Mouse (Mus musculus) hindbrain, embryonic 14.5 days (tissue): ENCODE measurements around the gene Calcb. TPM values are rescaled to one million over a fixed set of nuclear protein-coding genes. Genes with fewer than 3 reads are reported as not detected.
A peak's percentile ranks its signal among the peaks of the same experiment; 100 is the strongest.

Experiments
- ATAC-seq: fragments of 200-750 bp; cut with Nextera tagmentation; 2 replicates; pipeline ENCODE4 v1.8.0; 2017; ENCODE audit warnings: moderate number of reproducible peaks, mild to moderate bottlenecking, moderate TSS enrichment, moderate library complexity; ENCODE audit not compliant: low FRiP score
- DNase-seq: peaks from one replicate; pipeline ENCODE4 v3.0.0-alpha.2; 2015; ENCODE audit warnings: low spot score
- H3K27ac ChIP-seq: fragments of 300-500 bp; sonication (generic); 2 replicates; pipeline ENCODE4 v1.5.1; 2014; ENCODE audit warnings: mild to moderate bottlenecking, moderate library complexity
- H3K27me3 ChIP-seq: fragments of 300-500 bp; sonication (generic); 2 replicates; pipeline ENCODE4 v1.6.1; 2014; ENCODE audit warnings: mild to moderate bottlenecking, low read length, mixed read lengths; ENCODE audit not compliant: control insufficient read depth, insufficient read depth
- H3K36me3 ChIP-seq: fragments of 300-500 bp; sonication (generic); replicated peaks from 2 replicates; pipeline ENCODE4 v1.6.1; 2014; ENCODE audit not compliant: control insufficient read depth, insufficient read depth
- H3K4me1 ChIP-seq: fragments of 300-500 bp; sonication (generic); replicated peaks from 2 replicates; pipeline ENCODE4 v1.6.1; 2014; ENCODE audit warnings: antibody characterized with exemption, low read length, mixed read lengths; ENCODE audit not compliant: control insufficient read depth, insufficient read depth
- H3K4me2 ChIP-seq: fragments of 300-500 bp; sonication (generic); replicated peaks from 2 replicates; pipeline ENCODE4 v1.6.1; 2014; ENCODE audit warnings: mild to moderate bottlenecking, moderate library complexity
- H3K4me3 ChIP-seq: fragments of 300-500 bp; sonication (generic); replicated peaks from 2 replicates; pipeline ENCODE4 v1.5.1; 2014; ENCODE audit warnings: mild to moderate bottlenecking, low read length
- H3K9ac ChIP-seq: fragments of 300-500 bp; sonication (generic); 2 replicates; pipeline ENCODE4 v1.6.1; 2014
- H3K9me3 ChIP-seq: fragments of 300-500 bp; sonication (generic); 2 replicates; pipeline ENCODE4 v1.6.1; 2016; ENCODE audit warnings: low read length; ENCODE audit not compliant: control insufficient read depth
- WGBS: fragments of 180-500 bp; shearing (Covaris S2); extraction: QIAGEN DNeasy Blood & Tissue Kit; methylation state at CpG from one replicate; pipeline ENCODE4 v1.1.7; 2014; 5-methylcytosine and 5-hydroxymethylcytosine counted together
- polyA plus RNA-seq: library from polyadenylated mRNA; unstranded; fragments of >200 nt; fragmentation: Nextera tagmentation; extraction: Ambion mirVana; gene quantifications from 2 replicates; pipeline ENCODE4 v1.2.1, GENCODE M21; 2014

Calcb gene
- polyA plus RNA-seq, 1 experiment from 2014 or later, result 11.6 TPM

DNA sequence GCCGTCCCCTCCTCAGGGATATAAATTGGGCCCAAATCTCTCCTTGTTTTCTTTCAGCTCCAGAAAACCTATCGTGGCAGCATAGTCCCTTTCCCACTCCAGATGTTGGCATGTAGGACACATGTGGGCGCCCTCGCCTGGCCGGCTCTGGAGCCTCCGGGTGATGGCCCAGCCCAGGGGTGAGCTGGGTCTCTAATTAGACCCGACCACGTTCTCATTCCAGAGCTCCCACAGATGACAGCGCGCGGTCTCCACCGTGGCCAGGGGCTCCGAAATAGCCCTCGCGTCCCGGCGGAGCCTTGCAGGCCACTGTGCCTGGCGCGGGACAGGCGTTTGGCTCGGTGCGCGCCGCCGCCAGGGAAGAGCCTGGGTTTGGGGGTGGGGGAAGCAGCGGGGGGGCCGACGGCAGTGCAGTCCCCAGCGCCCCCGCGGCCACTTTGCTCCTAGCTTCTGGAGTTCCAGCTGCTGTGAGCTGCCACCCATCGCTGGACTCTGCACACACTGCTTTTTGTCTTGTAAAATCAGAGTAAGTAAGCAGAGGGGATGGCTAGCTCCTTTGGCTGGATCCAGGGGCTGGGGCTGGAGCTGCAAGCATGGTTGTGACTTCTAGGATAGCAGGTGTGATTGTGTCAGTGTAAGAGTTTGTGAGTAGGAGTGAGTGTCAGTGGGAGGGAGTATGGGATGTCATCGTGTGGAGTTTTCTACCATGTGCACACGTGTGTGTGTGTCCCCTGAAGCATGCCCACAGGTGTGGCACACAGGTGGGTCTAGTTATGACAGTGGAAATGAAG, 27.2 kb downstream of the Calcb start:
- Histone ChIP-seq H3K9me3 (no peaks in the 10 kb centered on the region), H3K36me3 (no peaks in the 10 kb centered on the region), H3K27me3 (no peaks in the 10 kb centered on the region), H3K9ac (peak overlapping the region; percentile 43), H3K27ac (no peak overlapping the region), H3K4me3 (peak overlapping the region; percentile 33), H3K4me1 (peaks cover 6% of the 10 kb centered on the region; the same call in 1 of the 2 replicates), H3K4me2 (peak overlapping the region; percentile 60)
- DNase-seq (no peak), ATAC-seq (peak; percentile 64)
- 6% methylated on average over 34 of the region's 34 CpGs for WGBS

DNA sequence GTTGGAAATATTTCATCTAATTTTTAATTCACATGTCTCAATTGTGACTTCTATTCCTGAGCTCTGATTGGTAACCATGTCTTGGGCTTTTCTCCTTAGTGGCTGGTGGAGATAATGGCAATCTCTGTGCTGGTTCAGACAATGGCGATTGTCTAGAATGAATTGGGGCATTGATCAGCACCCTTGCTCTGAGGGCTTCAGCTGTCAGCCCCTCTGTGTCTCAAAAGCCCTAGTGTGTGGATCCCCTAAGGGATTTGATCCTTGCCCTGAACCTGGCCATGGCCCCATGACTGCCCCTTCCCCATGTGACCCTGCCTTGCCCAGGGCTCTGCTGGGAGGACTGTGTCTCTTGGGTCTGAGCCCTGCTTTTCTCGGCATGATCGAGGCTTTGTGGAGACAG, 29.2 kb downstream of the Calcb start:
- H3K9me3 ChIP-seq, result no peaks in the 10 kb centered on the region
- no peak overlapping the region for H3K4me3 ChIP-seq
- no peak for DNase-seq
- WGBS, result 37% methylated on average over 3 of the region's 3 CpGs
- no peak overlapping the region for H3K4me2 ChIP-seq
- no peak overlapping the region for H3K27ac ChIP-seq
- no peaks in the 10 kb centered on the region for H3K27me3 ChIP-seq
- ATAC-seq, result no peak
- H3K4me1 ChIP-seq, result peaks cover 6% of the 10 kb centered on the region; the same call in 1 of the 2 replicates
- H3K36me3 ChIP-seq, result no peaks in the 10 kb centered on the region
- H3K9ac ChIP-seq, result no peak overlapping the region

DNA sequence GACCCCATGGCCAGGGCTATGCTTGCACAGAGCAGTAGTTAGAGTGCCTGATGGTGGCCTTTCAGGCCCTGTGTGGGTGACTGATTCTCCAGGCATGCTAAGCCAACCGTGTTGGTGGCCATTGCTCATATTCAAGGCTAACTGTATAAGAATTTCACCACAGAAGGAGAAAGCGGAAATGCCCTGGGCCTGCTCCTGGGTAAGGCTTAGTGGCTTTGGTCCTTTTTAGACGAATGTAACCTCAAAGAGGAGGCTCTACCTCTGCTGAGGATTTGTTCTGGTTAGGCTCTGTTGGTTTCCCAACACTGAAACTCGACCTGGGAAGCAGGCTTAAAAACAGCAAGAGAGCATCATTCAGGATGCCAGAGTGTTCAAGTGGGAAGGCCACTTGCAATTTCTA, 29.8 kb downstream of the Calcb start:
- H3K4me1 ChIP-seq, result peaks cover 6% of the 10 kb centered on the region; the same call in 1 of the 2 replicates
- ATAC-seq (no peak), DNase-seq (no peak)
- H3K27ac ChIP-seq, result no peak overlapping the region
- no peak overlapping the region for H3K4me3 ChIP-seq
- no peaks in the 10 kb centered on the region for H3K27me3 ChIP-seq
- no peak overlapping the region for H3K4me2 ChIP-seq
- no peak overlapping the region for H3K9ac ChIP-seq
- H3K36me3 ChIP-seq, result no peaks in the 10 kb centered on the region
- WGBS, result 72% methylated on average over 4 of the region's 4 CpGs
- H3K9me3 ChIP-seq, result no peaks in the 10 kb centered on the region

DNA sequence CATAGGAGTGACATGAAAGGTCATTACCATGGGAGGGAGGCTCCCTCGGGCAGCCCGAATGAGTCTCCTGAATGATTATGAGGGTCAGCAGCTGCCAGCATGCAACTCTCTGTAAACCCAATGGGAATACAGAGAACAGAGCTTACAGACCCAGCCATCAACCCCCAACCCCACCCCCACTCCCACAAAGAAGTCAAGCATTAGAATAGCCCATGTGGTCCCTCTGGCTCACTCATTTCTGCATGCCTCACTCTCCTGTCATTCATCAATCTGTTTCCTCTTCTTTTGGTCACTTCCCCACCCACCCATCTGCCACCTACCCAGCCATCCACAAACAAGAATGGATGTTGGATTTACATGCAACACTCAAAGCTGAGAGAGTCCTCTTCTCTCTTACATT, 35.0 kb downstream of the Calcb start:
- no peaks in the 10 kb centered on the region for H3K9me3 ChIP-seq
- H3K4me3 ChIP-seq, result no peak overlapping the region
- no peak for DNase-seq
- H3K36me3 ChIP-seq, result no peaks in the 10 kb centered on the region
- H3K9ac ChIP-seq, result no peak overlapping the region
- no peak for ATAC-seq
- WGBS, result 36% methylated on average over 2 of the region's 2 CpGs
- H3K27me3 ChIP-seq, result no peaks in the 10 kb centered on the region
- no peak overlapping the region for H3K27ac ChIP-seq
- no peak overlapping the region for H3K4me2 ChIP-seq
- no peaks in the 10 kb centered on the region for H3K4me1 ChIP-seq

DNA sequence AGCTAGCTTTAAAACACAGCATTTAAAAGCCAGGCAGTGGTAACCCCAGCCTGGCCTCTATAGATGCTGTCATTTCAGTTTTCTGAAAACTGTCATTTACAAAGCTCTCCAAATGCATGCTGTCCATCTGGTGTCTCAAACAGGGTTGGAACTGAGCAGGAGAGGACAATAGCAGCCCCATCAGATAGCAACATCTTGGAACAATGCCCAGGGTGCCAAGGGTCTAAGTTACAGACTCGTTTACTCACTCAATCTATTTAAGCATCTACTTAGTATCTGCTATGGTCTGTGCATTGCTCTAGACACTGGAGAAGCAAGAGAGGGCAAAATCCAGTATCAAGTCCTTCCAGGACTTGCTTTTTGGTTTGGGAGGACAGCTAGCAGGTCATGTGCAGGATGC, 35.8 kb downstream of the Calcb start:
- Histone ChIP-seq H3K27me3 (no peaks in the 10 kb centered on the region), H3K27ac (no peak overlapping the region), H3K9me3 (no peaks in the 10 kb centered on the region), H3K36me3 (no peaks in the 10 kb centered on the region), H3K4me1 (no peaks in the 10 kb centered on the region), H3K4me3 (no peak overlapping the region), H3K4me2 (no peak overlapping the region), H3K9ac (no peak overlapping the region)
- ATAC-seq, result no peak
- WGBS, result 31% methylated on average over 1 of the region's 1 CpGs
- DNase-seq, result no peak

DNA sequence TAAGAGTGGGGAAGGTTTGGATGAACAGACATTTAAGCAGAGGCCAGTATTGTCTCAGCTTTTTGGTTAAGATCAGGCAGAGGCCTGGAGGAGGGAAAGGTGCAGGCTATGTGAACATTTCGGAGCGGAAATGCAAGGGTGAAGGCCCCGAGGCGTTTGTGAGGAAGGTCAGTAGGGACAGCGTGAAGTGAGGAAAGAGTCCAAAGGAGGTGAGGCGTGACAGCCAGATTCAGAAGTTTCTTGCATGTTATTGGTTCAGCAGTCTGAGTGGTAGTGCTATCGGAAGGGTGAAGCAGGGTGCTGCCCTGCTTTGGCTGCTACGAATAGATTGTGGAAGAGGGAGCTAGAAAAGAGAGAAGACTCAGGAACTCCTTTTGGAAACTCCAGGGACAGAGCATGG, 36.2 kb downstream of the Calcb start:
- H3K9me3 ChIP-seq, result no peaks in the 10 kb centered on the region
- H3K9ac ChIP-seq, result no peak overlapping the region
- H3K36me3 ChIP-seq, result no peaks in the 10 kb centered on the region
- ATAC-seq (no peak), DNase-seq (no peak)
- no peak overlapping the region for H3K4me2 ChIP-seq
- H3K4me1 ChIP-seq, result no peaks in the 10 kb centered on the region
- no peak overlapping the region for H3K4me3 ChIP-seq
- H3K27me3 ChIP-seq, result no peaks in the 10 kb centered on the region
- H3K27ac ChIP-seq, result no peak overlapping the region
- 85% methylated on average over 8 of the region's 8 CpGs for WGBS

DNA sequence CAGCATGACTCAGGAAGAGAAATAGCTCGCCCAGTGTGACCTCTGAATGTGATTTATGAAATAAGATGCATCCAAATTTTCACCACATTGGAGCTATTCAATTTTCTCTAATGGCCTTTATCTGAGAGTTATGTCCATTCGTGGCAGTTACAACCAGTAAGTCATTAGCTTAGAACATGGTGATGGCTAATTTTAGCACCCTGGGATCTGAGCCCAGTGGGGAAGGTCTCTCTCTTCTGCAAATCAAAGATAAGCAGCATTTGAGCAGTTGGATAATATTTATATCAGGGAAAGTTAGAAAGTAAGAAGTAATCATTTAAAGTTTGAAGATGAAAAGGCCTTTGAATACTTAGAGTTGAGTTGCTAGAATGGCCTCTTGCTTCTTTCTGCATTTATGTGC, 44.2 kb downstream of the Calcb start:
- no peaks in the 10 kb centered on the region for H3K9me3 ChIP-seq
- no peaks in the 10 kb centered on the region for H3K4me1 ChIP-seq
- H3K9ac ChIP-seq, result no peak overlapping the region
- ATAC-seq, result no peak
- no peak overlapping the region for H3K4me3 ChIP-seq
- H3K27me3 ChIP-seq, result no peaks in the 10 kb centered on the region
- WGBS, result 79% methylated on average over 2 of the region's 2 CpGs
- DNase-seq, result no peak
- H3K27ac ChIP-seq, result no peak overlapping the region
- no peaks in the 10 kb centered on the region for H3K36me3 ChIP-seq
- no peak overlapping the region for H3K4me2 ChIP-seq

DNA sequence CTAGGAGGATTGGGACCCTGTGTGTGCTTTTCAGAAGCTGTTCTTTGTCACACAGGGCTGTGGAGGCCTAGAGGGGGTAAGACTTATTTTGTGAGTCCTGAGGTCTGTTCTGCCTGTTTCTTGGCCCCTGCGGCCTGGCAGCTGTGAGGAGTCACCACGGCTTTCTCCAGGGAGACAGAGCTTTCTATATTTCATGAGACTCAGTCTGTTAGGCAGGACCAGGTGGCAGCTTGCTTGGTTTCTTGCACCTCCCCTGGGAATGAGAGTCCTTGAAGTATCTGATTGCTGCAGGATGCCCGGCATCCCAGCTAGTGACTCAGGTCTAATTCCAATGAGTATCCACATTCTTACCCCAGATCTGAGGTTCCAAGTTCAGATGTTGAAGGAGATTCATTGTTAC, 46.8 kb downstream of the Calcb start:
- Histone ChIP-seq H3K4me3 (no peak overlapping the region), H3K4me2 (no peak overlapping the region), H3K36me3 (no peaks in the 10 kb centered on the region), H3K4me1 (no peaks in the 10 kb centered on the region), H3K9me3 (no peaks in the 10 kb centered on the region), H3K27ac (no peak overlapping the region), H3K27me3 (no peaks in the 10 kb centered on the region), H3K9ac (no peak overlapping the region)
- WGBS, result 75% methylated on average over 3 of the region's 3 CpGs
- no peak for DNase-seq
- no peak for ATAC-seq

DNA sequence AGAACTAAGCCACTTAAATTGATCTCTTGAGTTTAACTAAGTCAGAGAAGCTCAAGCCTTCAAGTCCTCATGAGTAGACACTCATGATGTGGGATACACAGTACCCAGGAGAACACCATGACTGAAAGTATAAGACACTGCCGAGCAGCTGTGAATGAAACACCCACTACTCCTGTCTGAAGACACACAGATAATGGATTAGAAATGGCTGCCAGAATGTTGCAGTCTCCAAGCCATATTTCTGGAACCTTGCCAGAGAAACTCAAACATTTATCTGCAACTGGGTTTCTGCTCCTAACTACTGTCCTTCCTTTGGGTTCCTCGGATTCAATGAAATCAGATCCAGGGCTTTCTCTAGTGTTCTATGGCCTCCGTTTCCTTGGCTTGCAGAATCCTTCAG, 48.1 kb downstream of the Calcb start:
- H3K4me2 ChIP-seq, result no peak overlapping the region
- no peak overlapping the region for H3K4me3 ChIP-seq
- no peak for ATAC-seq
- no peak overlapping the region for H3K9ac ChIP-seq
- no peak for DNase-seq
- H3K9me3 ChIP-seq, result no peaks in the 10 kb centered on the region
- H3K4me1 ChIP-seq, result no peaks in the 10 kb centered on the region
- 92% methylated on average over 3 of the region's 3 CpGs for whole genome bisulfite sequencing
- H3K27ac ChIP-seq, result no peak overlapping the region
- H3K36me3 ChIP-seq, result no peaks in the 10 kb centered on the region
- H3K27me3 ChIP-seq, result no peaks in the 10 kb centered on the region

DNA sequence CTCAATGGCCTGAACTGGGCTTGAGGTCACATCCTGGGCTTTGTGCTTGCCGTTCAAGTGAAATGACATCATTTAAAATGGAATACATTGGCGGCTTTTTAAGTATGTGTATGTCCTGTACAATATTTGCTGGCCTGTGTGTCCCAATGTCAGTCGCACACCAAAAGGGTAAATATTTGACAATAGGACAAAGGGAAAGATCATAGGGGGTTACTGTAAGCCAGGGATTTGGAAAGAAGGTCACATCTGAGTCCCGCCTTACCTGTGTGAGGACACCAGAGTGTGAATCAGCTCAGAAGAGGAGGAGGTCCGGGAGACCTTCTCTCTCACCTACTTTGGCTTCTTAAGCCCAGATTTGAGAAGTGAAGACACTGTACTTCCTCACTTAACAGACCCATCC, 50.1 kb downstream of the Calcb start:
- H3K36me3 ChIP-seq, result no peaks in the 10 kb centered on the region
- no peak overlapping the region for H3K27ac ChIP-seq
- no peak overlapping the region for H3K9ac ChIP-seq
- no peak overlapping the region for H3K4me3 ChIP-seq
- no peaks in the 10 kb centered on the region for H3K27me3 ChIP-seq
- H3K9me3 ChIP-seq, result no peaks in the 10 kb centered on the region
- H3K4me1 ChIP-seq, result no peaks in the 10 kb centered on the region
- 93% methylated on average over 5 of the region's 5 CpGs for WGBS
- no peak overlapping the region for H3K4me2 ChIP-seq
- DNase-seq (no peak), ATAC-seq (no peak)
